Mouse (Mus musculus) thymus, adult 2 months (tissue): ENCODE measurements around the gene Gpr153.

ENCODE experiments used
- CTCF ChIP-seq: fragments of 200-500 bp; IDR thresholded peaks from 2 replicates; pipeline ENCODE4 v1.5.1; 2012; ENCODE audit warnings: mild to moderate bottlenecking, control low read depth, low read length, moderate library complexity, borderline replicate concordance; ENCODE audit not compliant: control insufficient read depth, poor library complexity, insufficient read depth; ENCODE audit errors: extremely low read depth
- POLR2A ChIP-seq: fragments of 200-500 bp; IDR thresholded peaks from 2 replicates; pipeline ENCODE4 v1.6.1; 2012; ENCODE audit warnings: mild to moderate bottlenecking, low read length, control low read depth, moderate library complexity; ENCODE audit not compliant: control insufficient read depth, poor library complexity, insufficient read depth; ENCODE audit errors: extremely low read depth

DNA sequence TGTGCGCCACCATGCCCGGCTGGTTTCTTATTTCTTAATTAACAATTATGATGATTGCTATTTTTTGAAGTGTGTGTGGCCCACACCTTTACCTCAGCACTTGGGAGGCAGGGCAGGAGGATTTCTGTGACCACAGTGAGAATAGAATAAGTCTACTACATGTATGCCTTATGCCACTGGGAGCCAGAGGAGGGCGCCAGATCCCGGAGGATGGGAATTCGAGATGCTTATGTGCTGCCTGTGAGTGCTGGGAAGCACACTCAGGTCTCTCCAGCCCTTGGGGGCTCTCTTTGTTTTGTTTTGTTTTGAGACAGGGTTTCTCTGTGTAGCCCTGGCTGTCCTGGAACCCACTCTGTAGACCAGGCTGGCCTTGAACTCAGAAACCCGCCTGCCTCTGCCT is 54.7 kb downstream of the Gpr153 start:
- TF ChIP-seq CTCF (peak; percentile 40; the same call in 1 of the 2 replicates), POLR2A (no peak)
